Mouse (Mus musculus) spleen, adult 2 months (tissue): ENCODE results near the gene Mtap.

Experiments used
- CTCF ChIP-seq: fragments of 200-500 bp; IDR thresholded peaks from 2 replicates; pipeline ENCODE4 v1.5.1; 2011; ENCODE audit warnings: mild to moderate bottlenecking, inconsistent platforms; ENCODE audit not compliant: insufficient read depth, insufficient read length, insufficient replicate concordance; ENCODE audit errors: extremely low read depth
- POLR2A ChIP-seq: fragments of 200-500 bp; IDR thresholded peaks from 2 replicates; pipeline ENCODE4 v1.6.1; 2011; ENCODE audit warnings: low read depth, low read length, inconsistent platforms

GRCm38 (mm10) chr4:89162496-89162895 is 25.6 kb downstream of the Mtap start:
- no peak for TF ChIP-seq CTCF
- TF ChIP-seq POLR2A: no peak
